Mouse (Mus musculus): ENCODE results near the gene Abl1. TPM values are rescaled to one million over a fixed set of nuclear protein-coding genes. Genes with fewer than 3 reads are reported as not detected.

Gene Abl1
- polyA plus RNA-seq, 1 experiment: 53.1 TPM

- no peak overlapping the region for H3K27ac ChIP-seq (ENCODE audit: insufficient read depth, low read depth, low read length)
- TF ChIP-seq POLR2A (IDR thresholded peaks at IDR 0.05; ENCODE audit: borderline replicate concordance, low read depth, low read length): no peak
- TF ChIP-seq CTCF (IDR thresholded peaks at IDR 0.05; ENCODE audit: low read depth, low read length): no peak
- no peak overlapping the region for H3K4me3 ChIP-seq (ENCODE audit: insufficient read depth, low read length)
- peaks cover 14% of the 10 kb centered on the region for H3K4me1 ChIP-seq (ENCODE audit: control insufficient read depth, insufficient read depth, low read length)
Observed at GRCm38 (mm10) chr2:31714780-31715179, 26.6 kb downstream of the Abl1 start.

DNA sequence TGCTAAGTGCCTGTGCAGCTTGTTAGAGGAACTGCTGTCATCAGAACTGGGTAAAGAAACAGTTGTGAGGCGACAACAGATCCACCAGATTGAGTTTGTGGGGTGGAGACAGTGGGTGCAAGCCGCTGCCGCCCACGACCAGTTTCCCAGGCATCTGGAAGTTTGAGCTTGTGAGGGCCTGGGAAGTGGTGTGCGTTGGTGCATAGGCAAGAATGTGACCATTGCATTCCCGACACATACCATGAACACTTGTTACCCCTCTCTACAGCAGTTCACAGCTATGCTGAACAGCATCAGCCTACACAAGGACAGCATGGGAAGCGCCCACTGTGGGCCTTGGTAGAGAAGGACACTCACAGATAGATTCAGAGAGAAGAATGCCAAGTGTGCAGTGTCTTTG lies 27.8 kb downstream of the Abl1 start:
- Histone ChIP-seq H3K4me3 (ENCODE audit: insufficient read depth, low read length) (no peak overlapping the region), H3K4me1 (ENCODE audit: control insufficient read depth, insufficient read depth, low read length) (peaks cover 14% of the 10 kb centered on the region), H3K27ac (ENCODE audit: insufficient read depth, low read depth, low read length) (no peak overlapping the region)
- TF ChIP-seq POLR2A (IDR thresholded peaks at IDR 0.05; ENCODE audit: borderline replicate concordance, low read depth, low read length): no peak
- no peak for TF ChIP-seq CTCF (IDR thresholded peaks at IDR 0.05; ENCODE audit: low read depth, low read length)

- Histone ChIP-seq H3K4me3 (ENCODE audit: insufficient read depth, low read length) (no peak overlapping the region), H3K27ac (ENCODE audit: insufficient read depth, low read depth, low read length) (no peak overlapping the region), H3K4me1 (ENCODE audit: control insufficient read depth, insufficient read depth, low read length) (peaks cover 11% of the 10 kb centered on the region)
- TF ChIP-seq CTCF (IDR thresholded peaks at IDR 0.05; ENCODE audit: low read depth, low read length): no peak
- TF ChIP-seq POLR2A (IDR thresholded peaks at IDR 0.05; ENCODE audit: borderline replicate concordance, low read depth, low read length): no peak
Observed at GRCm38 (mm10) chr2:31719202-31719880, 31.2 kb downstream of the Abl1 start.

GRCm38 (mm10) chr2:31719944-31720343 lies 31.8 kb downstream of the Abl1 start:
- Histone ChIP-seq H3K4me1 (ENCODE audit: control insufficient read depth, insufficient read depth, low read length) (peaks cover 6% of the 10 kb centered on the region), H3K4me3 (ENCODE audit: insufficient read depth, low read length) (no peak overlapping the region), H3K27ac (ENCODE audit: insufficient read depth, low read depth, low read length) (no peak overlapping the region)
- no peak for TF ChIP-seq POLR2A (IDR thresholded peaks at IDR 0.05; ENCODE audit: borderline replicate concordance, low read depth, low read length)
- TF ChIP-seq CTCF (IDR thresholded peaks at IDR 0.05; ENCODE audit: low read depth, low read length): no peak

DNA sequence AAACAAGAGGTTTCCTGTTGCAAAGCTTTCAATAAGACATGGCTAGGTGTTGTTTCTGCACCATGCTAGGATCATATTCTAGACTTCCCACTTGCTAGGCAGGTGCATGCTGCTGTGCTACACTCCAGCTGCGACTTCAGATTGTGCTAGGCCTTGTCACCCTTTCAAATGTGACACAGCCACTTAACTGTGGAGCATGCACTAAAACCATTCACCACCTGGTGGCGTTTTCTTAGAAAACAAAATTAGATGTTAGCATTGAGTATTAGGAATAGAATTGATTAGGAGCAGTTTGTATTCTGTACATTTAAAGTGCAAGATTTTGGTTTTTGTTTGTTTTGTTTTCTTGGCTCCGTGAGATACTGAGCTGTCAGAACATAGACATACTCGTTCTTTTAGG lies 32.6 kb downstream of the Abl1 start:
- peaks cover 1% of the 10 kb centered on the region for H3K4me1 ChIP-seq (ENCODE audit: control insufficient read depth, insufficient read depth, low read length)
- TF ChIP-seq CTCF (IDR thresholded peaks at IDR 0.05; ENCODE audit: low read depth, low read length): no peak
- TF ChIP-seq POLR2A (IDR thresholded peaks at IDR 0.05; ENCODE audit: borderline replicate concordance, low read depth, low read length): no peak
- H3K4me3 ChIP-seq (ENCODE audit: insufficient read depth, low read length): no peak overlapping the region
- H3K27ac ChIP-seq (ENCODE audit: insufficient read depth, low read depth, low read length): no peak overlapping the region

DNA sequence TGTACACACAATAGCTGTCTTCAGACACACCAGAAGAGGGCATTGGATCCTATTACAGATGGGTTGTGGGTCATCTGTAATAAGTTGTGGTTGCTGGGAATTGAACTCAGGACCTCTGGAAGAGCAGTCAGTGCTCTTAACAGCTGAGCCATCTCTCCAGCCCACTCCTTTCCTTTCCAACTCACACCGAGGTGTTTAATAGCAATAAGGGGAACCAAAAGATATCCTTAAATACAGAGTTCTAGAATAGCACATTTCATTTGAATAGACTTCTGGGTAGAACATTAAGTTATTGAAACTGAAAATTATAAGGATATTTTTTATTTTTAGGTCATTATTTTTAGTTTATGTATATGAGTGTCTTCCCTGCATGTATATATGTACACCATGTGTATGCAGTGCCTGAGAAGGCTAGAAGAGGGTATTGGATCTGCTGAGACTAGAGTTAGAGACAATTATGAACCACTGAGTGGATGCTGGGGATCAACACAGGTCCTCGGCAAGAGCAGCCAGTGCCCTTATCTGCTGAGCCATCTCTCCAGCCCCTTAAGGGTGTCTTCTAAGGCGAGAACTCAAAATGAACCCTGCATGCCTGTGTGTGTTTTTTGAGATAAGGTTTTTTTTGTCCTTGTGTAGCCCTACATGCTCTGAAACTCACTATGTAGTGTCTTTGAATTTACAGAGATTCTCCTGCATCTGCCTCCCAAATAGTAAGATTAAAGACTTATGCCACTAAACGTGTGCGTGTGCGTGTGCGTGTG lies 36.7 kb downstream of the Abl1 start:
- Histone ChIP-seq H3K4me3 (ENCODE audit: insufficient read depth, low read length) (no peak overlapping the region), H3K27ac (ENCODE audit: insufficient read depth, low read depth, low read length) (no peak overlapping the region), H3K4me1 (ENCODE audit: control insufficient read depth, insufficient read depth, low read length) (peaks cover 19% of the 10 kb centered on the region)
- TF ChIP-seq CTCF (IDR thresholded peaks at IDR 0.05; ENCODE audit: low read depth, low read length): no peak
- no peak for TF ChIP-seq POLR2A (IDR thresholded peaks at IDR 0.05; ENCODE audit: borderline replicate concordance, low read depth, low read length)

- Histone ChIP-seq H3K4me3 (ENCODE audit: insufficient read depth, low read length) (no peak overlapping the region), H3K4me1 (ENCODE audit: control insufficient read depth, insufficient read depth, low read length) (peaks cover 27% of the 10 kb centered on the region), H3K27ac (ENCODE audit: insufficient read depth, low read depth, low read length) (no peak overlapping the region)
- no peak for TF ChIP-seq CTCF (IDR thresholded peaks at IDR 0.05; ENCODE audit: low read depth, low read length)
- no peak for TF ChIP-seq POLR2A (IDR thresholded peaks at IDR 0.05; ENCODE audit: borderline replicate concordance, low read depth, low read length)
Observed at GRCm38 (mm10) chr2:31727576-31728277, 39.6 kb downstream of the Abl1 start.

DNA sequence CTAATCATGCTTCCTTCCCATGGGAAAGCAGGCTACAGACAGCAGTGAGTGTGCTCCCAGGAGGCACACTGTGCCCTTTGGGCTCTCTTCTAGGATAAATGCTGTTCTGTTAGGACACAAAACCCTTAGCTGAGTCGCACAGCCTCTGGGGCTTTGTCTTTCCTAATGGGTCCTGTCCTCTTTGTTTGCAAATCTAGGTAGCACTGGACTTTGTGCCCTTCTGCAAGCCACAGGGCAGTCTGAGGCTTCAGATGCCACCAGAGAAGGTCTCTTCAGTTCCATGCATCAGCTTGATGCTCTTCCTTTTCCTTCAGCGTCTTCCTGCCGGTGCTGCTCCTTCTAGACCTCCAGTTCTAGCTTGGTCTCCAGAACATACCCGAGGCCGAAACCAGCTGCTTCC lies 42.5 kb downstream of the Abl1 start:
- Histone ChIP-seq H3K4me3 (ENCODE audit: insufficient read depth, low read length) (no peak overlapping the region), H3K27ac (ENCODE audit: insufficient read depth, low read depth, low read length) (no peak overlapping the region), H3K4me1 (ENCODE audit: control insufficient read depth, insufficient read depth, low read length) (peaks cover 27% of the 10 kb centered on the region)
- TF ChIP-seq POLR2A (IDR thresholded peaks at IDR 0.05; ENCODE audit: borderline replicate concordance, low read depth, low read length) (no peak), CTCF (IDR thresholded peaks at IDR 0.05; ENCODE audit: low read depth, low read length) (no peak)

GRCm38 (mm10) chr2:31732497-31732896 lies 44.3 kb downstream of the Abl1 start:
- TF ChIP-seq CTCF (IDR thresholded peaks at IDR 0.05; ENCODE audit: low read depth, low read length): no peak
- TF ChIP-seq POLR2A (IDR thresholded peaks at IDR 0.05; ENCODE audit: borderline replicate concordance, low read depth, low read length): no peak
- no peak overlapping the region for H3K4me3 ChIP-seq (ENCODE audit: insufficient read depth, low read length)
- H3K4me1 ChIP-seq (ENCODE audit: control insufficient read depth, insufficient read depth, low read length): peaks cover 14% of the 10 kb centered on the region
- no peak overlapping the region for H3K27ac ChIP-seq (ENCODE audit: insufficient read depth, low read depth, low read length)

DNA sequence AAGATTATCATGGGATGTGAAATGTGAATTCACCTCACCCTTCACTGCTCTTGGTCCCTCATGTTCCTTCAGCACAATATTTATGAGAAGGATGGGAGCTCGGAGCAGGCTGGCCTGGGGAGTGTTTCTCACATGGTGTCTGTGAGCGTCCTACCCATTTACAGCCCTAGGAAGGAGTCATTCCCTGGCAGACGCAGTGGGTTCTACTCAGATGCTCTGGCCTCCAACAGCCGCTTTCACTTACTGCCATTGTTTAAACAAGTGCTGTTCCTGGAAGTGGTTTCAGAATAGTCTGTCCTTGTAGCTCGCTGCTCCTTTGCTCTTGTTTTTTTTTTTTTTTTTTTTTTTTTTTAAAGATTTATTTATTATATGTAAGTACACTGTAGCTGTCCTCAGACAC lies 45.4 kb downstream of the Abl1 start:
- Histone ChIP-seq H3K4me3 (ENCODE audit: insufficient read depth, low read length) (no peak overlapping the region), H3K4me1 (ENCODE audit: control insufficient read depth, insufficient read depth, low read length) (peaks cover 7% of the 10 kb centered on the region), H3K27ac (ENCODE audit: insufficient read depth, low read depth, low read length) (no peak overlapping the region)
- TF ChIP-seq CTCF (IDR thresholded peaks at IDR 0.05; ENCODE audit: low read depth, low read length) (no peak), POLR2A (IDR thresholded peaks at IDR 0.05; ENCODE audit: borderline replicate concordance, low read depth, low read length) (no peak)
